Mouse (Mus musculus): ENCODE data around the gene Ddx60.

The Ddx60 gene

GRCm38 (mm10) chr8:61985703-61986475, 58.0 kb downstream of the Ddx60 start:
- in situ Hi-C loops (cut with MboI, MseI), result no loop called here

- in situ Hi-C loops (cut with MboI, MseI), result no loop called here
Measured at GRCm38 (mm10) chr8:61989464-61989863, 61.6 kb downstream of the Ddx60 start.

GRCm38 (mm10) chr8:61992796-61993195, 64.9 kb downstream of the Ddx60 start:
- in situ Hi-C loops (cut with MboI, MseI), result no loop called here

- in situ Hi-C loops (cut with MboI, MseI), result no loop called here
Measured at GRCm38 (mm10) chr8:61997125-61997524, 69.2 kb downstream of the Ddx60 start.

- in situ Hi-C loops (cut with MboI, MseI), result no loop called here
Measured at GRCm38 (mm10) chr8:62014166-62014565, 86.3 kb downstream of the Ddx60 start.

GRCm38 (mm10) chr8:62014582-62014981, 86.7 kb downstream of the Ddx60 start:
- in situ Hi-C loops (cut with MboI, MseI), result no loop called here

- in situ Hi-C loops (cut with MboI, MseI), result no loop called here
Measured at GRCm38 (mm10) chr8:62034351-62034750, 106.5 kb downstream of the Ddx60 start.

- in situ Hi-C loops (cut with MboI, MseI), result no loop called here
Measured at GRCm38 (mm10) chr8:62046809-62047208, 118.9 kb downstream of the Ddx60 start.

GRCm38 (mm10) chr8:62060357-62060756, 132.5 kb downstream of the Ddx60 start:
- in situ Hi-C loops (cut with MboI, MseI), result no loop called here

GRCm38 (mm10) chr8:62068305-62068704, 140.4 kb downstream of the Ddx60 start:
- in situ Hi-C loops (cut with MboI, MseI), result no loop called here

- in situ Hi-C loops (cut with MboI, MseI), result loop anchor here in 1 of 2 experiments (10.0 kb wide), 1 partner anchor 1795 kb away; no protein-coding TSS in a partner anchor
Measured at GRCm38 (mm10) chr8:62080195-62080802, 152.4 kb downstream of the Ddx60 start.

- in situ Hi-C loops (cut with MboI, MseI), result loop anchor here in 1 of 2 experiments (10.0 kb wide), 1 partner anchor 1793 kb away; no protein-coding TSS in a partner anchor
Measured at GRCm38 (mm10) chr8:62081804-62082203, 153.9 kb downstream of the Ddx60 start.
